Mouse (Mus musculus) spleen, postnatal 14 days (tissue): ENCODE data around the gene Rhox4b.
"Not testable (repeated sequence)": the region's sequence is repeated elsewhere in the genome, so short reads cannot be mapped to it uniquely, and the experiment has no call there.

Experiments used
- DNase-seq, 2 experiments: peaks; one replicate each; pipeline ENCODE4 v3.0.0; 2021 to 2022; ENCODE audit warnings: low spot score in 2 of 2

Gene Rhox4b

GRCm38 (mm10) chrX:37432194-37432593 lies at the start of gene Rhox4b:
Rhox4b (plus strand) TSS chrX:37432494.
- not testable (repeated sequence) for DNase-seq

GRCm38 (mm10) chrX:37390548-37390947 lies 41.7 kb upstream of the Rhox4b start, which contains the start of gene Rhox4a2:
Rhox4a2 (plus strand) TSS chrX:37390848.
- DNase-seq: not testable (repeated sequence)

- not testable (repeated sequence) for DNase-seq
Measured at GRCm38 (mm10) chrX:37411767-37412166, 20.5 kb upstream of the Rhox4b start, which contains the start of gene Rhox2b. Rhox2b (plus strand) TSS chrX:37412067.

- not testable (repeated sequence) for DNase-seq
Measured at GRCm38 (mm10) chrX:37453380-37453779, 21.1 kb downstream of the Rhox4b start, which contains the start of gene Rhox2c. Rhox2c (plus strand) TSS chrX:37453680.

GRCm38 (mm10) chrX:37458285-37458684 lies 26.0 kb downstream of the Rhox4b start, which contains the start of gene Rhox3c:
Rhox3c (plus strand) TSS chrX:37458585.
- DNase-seq: not testable (repeated sequence)

GRCm38 (mm10) chrX:37480037-37480436 lies 47.7 kb downstream of the Rhox4b start, which contains the start of gene Rhox4c:
Rhox4c (plus strand) TSS chrX:37480337.
- DNase-seq: not testable (repeated sequence)
